Mouse (Mus musculus) kidney, postnatal 14 days (tissue): ENCODE data around the gene Med19.
"Not testable (repeated sequence)": the region's sequence is repeated elsewhere in the genome, so short reads cannot be mapped to it uniquely, and the experiment has no call there.

Experiments used
- DNase-seq: peaks from one replicate; pipeline ENCODE4 v3.0.0; 2022; ENCODE audit warnings: mixed read lengths

Gene Med19

DNA sequence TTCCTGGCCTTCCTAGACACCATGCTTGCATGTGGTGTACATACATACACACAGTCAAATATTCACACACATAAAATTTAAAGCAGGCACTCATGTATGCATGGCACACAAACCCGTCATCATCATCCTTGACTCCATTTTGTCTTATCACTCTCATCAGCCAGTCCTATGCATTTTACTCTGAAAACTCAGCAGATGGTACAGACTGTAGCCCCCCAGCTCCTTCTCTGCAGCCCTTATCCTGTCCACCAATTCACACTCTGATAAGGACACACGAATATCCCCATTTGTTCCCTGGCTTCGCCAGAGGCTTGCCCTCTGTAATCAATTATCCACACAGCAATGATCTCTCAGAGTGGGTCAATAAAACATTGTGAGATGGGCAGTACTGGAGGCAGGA is 43.0 kb downstream of the Med19 start:
- DNase-seq = no peak

DNA sequence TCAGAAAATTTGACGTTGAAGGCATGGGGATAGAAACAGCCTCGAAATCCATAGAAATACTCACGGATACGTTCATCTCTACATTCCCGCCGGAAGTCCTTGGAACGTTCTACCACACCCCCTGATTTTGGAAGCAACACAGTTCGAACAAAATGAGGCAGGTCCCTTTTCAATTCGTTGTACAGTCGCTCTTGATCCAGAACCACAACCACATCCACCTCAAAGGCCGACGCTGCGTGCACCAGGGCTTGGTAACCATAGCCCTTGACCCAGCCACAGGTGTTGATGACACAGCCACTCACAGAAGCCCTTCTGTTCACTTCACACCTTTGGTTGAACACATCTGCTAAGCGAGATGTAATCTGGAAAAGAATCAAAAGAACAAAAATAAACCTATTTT is 45.7 kb downstream of the Med19 start:
- no peak for DNase-seq

DNA sequence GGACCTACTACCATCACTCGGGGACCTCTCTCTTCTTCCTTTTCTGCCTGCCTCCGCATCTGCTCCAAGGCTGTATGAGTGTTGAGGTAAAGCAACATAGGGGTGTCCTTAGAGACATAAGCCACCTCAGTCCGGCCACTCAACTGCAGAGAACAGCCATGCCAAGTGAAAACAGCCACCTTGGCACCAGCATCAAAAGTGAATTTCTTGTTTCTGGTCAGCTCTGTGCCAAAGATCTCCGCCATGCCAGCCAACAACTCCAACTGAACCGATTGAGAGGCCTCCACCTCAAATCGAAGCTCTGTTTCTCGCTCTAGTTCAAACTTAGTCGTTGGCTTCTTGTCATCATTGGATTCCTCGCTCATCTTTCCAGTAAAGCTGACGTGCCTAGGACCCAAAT is 47.6 kb downstream of the Med19 start:
- DNase-seq = no peak

DNA sequence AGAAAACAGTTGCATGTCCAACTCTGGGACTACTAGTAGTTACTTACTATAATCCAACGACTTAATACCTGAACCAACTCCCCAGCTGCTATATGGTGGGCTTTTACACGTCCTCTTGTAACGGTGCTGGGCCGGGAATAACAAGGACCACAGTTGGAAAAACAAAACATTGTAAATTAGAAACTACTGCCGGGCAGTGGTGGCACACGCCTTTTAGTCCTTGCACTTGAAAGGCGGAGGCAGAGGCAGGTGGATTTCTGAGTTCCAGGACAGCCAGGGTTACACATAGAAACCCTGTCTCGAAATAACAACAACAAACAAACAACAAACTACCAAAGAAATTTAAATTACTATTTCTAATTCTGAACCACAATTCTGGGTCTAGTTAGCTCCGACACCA is 48.5 kb downstream of the Med19 start:
- DNase-seq = no peak

DNA sequence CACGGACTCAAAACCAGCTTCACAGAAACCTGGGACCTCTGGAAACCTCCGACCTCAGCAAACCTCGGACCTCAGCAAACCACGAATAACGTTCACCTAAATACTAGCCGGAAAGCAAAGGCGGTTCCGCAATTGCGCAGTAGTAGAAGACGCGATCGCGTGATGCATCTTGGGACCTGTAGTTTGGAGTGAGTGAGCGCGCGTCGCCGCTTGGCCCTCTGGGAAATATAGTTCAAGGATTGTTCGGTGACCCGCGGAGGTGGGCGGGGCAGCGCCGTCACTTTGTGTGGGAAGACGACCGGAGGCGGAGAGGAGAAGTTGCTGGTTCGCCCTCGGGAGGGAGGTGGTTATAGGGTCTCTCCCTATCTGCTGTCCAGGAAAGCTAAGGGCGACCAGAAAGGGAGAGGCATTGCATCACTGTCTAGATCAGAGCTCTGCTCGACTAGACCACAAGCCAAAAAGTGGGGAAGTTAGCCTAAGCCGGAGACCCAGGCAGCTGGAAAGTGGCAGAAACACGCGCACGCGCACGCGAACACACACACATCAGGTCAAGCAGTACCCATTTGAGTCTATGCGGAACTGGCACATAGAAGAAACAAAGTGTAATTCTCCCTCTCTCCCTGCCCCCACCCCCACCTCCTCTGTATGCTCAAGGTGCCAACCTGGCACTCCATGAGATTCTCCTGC is 49.1 kb downstream of the Med19 start, which contains the start of gene Clp1:
Gene Clp1 (minus strand): TSS at position 179 of the 687 bp plus-strand sequence.
- DNase-seq = peak; percentile 98

DNA sequence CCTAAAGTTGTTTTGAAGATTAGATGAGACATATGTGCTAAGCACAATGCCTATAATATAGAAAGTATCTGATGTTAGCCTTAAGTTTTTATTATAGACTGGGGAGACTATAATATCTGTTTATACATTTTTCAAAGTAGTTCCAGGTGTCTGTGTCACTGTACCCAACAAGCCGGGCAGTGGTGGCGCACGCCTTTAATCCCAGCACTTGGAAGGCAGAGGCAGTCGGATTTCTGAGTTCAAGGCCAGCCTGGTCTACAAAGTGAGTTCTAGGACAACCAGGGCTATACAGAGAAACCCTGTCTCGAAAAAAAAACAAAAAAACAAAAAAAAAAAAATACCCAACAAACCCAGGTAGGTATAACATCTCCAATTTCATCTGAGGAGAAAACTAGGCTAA is 50.0 kb downstream of the Med19 start:
- not testable (repeated sequence) for DNase-seq

DNA sequence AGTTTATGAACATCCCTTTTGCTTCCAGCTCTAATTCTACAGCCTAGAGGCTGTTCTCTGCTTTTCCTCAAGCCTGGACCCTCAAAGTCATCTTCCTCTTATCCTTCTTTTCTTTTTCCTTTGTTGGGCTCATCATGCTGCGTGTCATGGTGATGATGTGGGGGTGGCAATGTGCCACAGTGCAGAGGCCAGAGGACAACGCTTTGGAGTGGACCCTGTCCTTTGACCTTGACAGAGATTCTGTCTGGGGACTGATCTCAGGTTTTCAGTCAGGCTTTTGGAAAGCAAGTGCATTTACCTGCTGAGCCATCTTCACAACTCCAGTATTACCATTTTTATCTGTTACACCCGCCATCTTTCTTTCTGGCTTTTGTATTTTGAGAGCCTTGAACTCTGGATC is 53.0 kb downstream of the Med19 start:
- DNase-seq = no peak

DNA sequence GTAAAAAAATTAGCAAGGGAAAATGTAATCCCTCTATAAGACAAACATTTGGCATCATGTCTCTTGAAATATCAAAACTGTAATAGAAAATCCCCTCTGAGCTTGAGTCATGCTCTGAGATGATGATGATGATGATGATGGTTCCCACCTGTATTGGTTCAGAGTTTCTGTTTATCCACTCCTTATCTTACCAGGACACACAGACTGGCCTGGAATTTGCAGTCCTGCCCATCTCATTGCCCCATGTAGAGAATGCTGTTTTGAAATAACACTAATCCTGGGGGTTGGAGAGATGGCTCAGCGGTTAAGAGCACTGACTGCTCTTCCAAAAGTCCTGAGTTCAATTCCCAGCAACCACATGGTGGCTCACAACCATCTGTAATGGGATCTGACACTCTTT is 54.2 kb downstream of the Med19 start:
- DNase-seq = no peak

DNA sequence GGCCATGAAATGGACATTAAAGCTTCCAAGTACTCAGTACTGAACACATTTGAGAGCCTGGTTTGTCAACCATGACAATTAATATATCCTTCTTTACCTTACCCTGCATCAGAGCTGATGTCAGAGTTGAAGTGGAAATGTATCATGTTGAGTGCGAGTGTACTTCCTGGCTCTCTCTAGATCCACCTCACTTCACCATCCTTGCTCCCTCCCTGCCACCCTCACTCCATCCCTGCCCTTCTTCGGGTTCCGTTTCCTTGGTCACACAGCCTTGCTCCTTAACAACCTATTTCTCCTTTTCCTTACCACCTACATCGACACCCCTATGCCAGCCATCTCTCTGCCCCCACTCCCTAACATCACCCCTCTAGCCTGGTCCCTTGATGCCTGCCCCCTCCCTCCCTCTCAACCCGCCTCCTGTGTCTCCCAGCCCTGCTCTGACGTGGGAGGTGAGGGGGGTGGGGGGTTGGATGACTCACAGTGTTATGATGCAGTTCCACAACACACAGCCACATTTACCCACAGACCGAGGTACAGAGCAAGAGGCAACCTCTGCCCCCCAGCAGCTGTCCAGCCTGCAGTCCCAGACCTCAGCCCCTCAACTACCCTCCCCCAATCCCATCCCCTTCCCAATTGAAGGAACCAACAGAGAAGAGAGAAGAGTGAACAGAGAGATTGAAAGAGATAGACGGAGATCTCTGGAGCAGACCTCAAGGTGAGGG is 55.5 kb downstream of the Med19 start, which contains the start of gene Ypel4:
Gene Ypel4 (plus strand): TSS at position 480 of the 722 bp plus-strand sequence.
- DNase-seq = no peak

DNA sequence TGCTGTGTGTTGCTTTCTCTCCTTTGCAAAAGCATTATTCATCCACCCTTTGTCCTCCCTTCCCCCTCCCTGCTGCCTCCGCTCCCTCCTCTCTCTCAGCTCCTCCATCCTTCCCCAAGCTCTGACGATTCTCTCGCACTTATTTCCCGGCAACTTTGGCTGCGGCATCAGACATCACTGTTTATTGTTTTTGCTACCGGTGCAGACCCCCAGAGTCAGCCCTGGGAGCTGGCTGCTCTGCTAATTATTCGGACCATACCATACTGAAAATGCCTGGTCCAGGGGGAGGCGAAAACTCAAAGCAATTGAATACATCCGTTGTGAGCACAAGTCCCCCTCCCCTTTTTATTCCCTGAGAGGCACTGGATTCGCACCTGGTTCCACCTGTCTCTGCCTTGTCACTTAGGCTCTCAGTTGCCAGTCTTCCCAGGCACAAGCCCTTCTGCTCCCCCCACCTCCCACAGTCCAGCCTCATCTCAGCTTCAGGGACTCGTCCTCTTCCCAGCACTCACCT is 56.2 kb downstream of the Med19 start:
- DNase-seq = no peak

DNA sequence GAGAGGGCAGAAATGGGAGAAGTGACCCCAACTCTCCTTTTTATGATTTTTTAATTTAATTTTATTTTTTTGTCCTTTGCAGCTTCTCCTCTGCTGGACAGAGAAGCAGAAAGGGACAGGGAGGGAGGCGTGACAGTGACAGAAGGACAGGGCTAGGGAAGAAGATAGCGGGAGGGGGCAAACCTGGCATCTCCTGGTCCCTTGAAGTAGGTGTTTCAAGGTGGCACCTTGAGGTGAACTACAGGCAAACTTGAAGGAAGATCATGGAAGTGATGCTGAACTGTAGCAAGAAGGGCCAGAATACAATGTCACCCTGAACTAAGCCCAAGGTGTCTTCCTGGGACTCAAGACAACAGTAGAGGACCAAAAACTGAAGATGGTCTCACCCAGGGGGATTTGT is 56.7 kb downstream of the Med19 start:
- DNase-seq = no peak

DNA sequence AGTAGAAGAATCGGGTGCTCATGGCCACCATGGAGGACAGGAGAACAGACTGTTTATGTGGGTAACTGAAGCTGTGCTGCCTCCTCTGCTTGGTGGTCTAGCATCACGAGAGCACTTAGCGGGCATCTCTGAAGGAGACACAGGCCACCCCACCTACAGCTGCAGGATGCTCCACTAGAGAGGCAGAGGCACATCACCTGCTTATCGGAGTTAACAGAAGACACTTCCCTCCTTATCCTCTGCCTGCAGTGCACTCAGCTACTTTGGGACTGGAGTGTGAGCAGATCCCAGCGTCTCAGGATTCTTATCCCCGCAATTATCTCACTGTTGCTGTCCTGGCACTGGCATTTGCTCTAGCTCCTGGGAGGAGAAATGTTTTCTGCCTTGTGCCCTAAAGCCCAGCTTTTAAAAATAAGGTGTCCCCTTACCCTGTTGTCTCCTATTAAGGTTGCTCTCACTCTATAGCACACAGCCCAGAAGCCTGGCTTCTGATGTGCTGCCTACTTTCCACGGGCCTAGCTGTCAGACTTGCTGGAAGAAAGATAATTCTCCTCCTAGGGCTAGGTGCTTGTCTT is 57.2 kb downstream of the Med19 start:
- DNase-seq = no peak

DNA sequence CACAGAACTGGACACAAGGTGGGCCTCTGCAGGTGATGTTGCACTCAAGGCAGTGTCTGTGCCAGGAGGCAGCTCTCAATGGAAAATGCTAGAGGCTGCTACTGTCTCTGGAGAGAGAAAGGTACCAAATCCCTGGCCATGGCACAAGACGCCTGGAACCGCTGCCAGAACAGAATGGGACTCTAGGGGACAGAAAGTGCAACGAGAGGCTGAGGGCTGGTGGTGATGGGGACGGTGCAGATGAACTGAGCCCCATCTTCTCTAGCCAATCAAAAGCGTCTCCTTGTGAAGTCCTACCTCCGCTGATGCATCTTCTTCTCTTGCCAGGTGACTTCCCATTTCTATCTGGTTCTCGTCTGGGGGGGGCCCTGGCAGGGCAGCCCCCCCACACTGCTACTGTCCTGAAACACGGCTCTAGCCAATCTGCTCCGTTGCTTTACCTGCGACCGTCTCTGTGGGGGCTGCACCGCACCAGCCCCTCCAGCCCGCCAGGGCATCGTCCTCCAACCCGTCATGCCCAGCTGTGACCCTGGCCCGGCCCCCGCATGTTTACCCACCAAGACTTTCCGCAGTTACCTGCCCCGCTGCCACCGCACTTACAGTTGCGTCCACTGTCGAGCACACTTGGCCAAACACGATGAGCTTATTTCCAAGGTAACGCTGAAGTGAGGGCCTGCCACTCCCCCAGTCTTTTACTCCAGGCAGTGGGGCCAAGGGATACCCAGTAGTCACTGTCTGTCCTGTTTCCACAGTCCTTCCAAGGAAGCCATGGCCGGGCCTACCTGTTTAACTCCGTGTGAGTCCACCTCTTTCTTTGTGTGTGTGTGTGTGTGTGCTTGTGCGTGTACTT is 58.3 kb downstream of the Med19 start:
- DNase-seq = no peak

DNA sequence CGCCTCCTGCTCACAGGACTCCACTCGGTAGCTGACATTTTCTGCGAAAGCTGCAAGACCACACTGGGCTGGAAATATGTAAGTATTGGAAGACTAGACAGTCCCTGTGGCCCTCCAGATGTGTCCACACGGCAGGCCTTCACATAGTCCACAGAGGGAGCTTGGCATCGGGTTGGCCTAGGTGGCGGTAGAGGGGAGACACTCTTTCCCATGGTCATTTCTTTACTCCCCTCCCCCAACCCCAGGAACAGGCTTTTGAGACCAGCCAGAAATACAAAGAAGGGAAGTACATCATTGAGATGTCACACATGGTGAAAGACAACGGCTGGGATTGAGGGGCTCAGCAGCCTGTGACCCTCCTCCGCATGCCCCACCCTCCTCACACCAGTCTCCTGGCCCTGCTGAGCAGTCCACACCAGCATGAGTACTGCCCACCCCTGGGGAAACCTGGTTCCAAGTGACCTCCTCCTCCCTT is 59.3 kb downstream of the Med19 start:
- no peak for DNase-seq
